Mouse (Mus musculus) neural tube, embryonic 15.5 days (tissue): Measurements from ENCODE around the gene Map3k7. TPM values are rescaled to one million over a fixed set of nuclear protein-coding genes. Genes with fewer than 3 reads are reported as not detected.

Experiments used
- ATAC-seq: fragments of 200-750 bp; cut with Nextera tagmentation; 2 replicates; pipeline ENCODE4 v1.8.0; 2017; ENCODE audit warnings: mild to moderate bottlenecking, moderate TSS enrichment, moderate library complexity; ENCODE audit not compliant: low FRiP score
- H3K27ac ChIP-seq: fragments of 300-500 bp; sonication (generic); replicated peaks from 2 replicates; pipeline ENCODE4 v1.5.1; 2015; ENCODE audit warnings: mild to moderate bottlenecking, inconsistent platforms
- H3K27me3 ChIP-seq: fragments of 300-500 bp; sonication (generic); replicated peaks from 2 replicates; pipeline ENCODE4 v1.6.1; 2015; ENCODE audit warnings: inconsistent platforms
- H3K36me3 ChIP-seq: fragments of 300-500 bp; sonication (generic); 2 replicates; pipeline ENCODE4 v1.6.1; 2015; ENCODE audit warnings: inconsistent platforms
- H3K4me1 ChIP-seq: fragments of 300-500 bp; sonication (generic); 2 replicates; pipeline ENCODE4 v1.6.1; 2015; ENCODE audit warnings: inconsistent platforms
- H3K4me2 ChIP-seq: fragments of 300-500 bp; sonication (generic); 2 replicates; pipeline ENCODE4 v1.6.1; 2015; ENCODE audit warnings: inconsistent platforms, mild to moderate bottlenecking, moderate library complexity
- H3K4me3 ChIP-seq: fragments of 300-500 bp; sonication (generic); replicated peaks from 2 replicates; pipeline ENCODE4 v1.5.1; 2015; ENCODE audit warnings: mild to moderate bottlenecking, inconsistent platforms
- H3K9ac ChIP-seq: fragments of 300-500 bp; sonication (generic); replicated peaks from 2 replicates; pipeline ENCODE4 v1.6.1; 2015; ENCODE audit warnings: mild to moderate bottlenecking, inconsistent platforms
- H3K9me3 ChIP-seq: fragments of 300-500 bp; sonication (generic); replicated peaks from 2 replicates; pipeline ENCODE4 v1.6.1; 2016; ENCODE audit warnings: inconsistent platforms
- WGBS: fragments of 180-500 bp; shearing (Covaris S2); methylation state at CpG from one replicate; pipeline ENCODE4 v1.1.7; 2015; ENCODE audit warnings: mixed read lengths; 5-methylcytosine and 5-hydroxymethylcytosine counted together
- polyA plus RNA-seq: library from polyadenylated mRNA; unstranded; fragments of >200 nt; fragmentation: Nextera tagmentation; extraction: Ambion mirVana; gene quantifications from 2 replicates; pipeline ENCODE4 v1.2.1, GENCODE M21; 2015

The Map3k7 gene
- polyA plus RNA-seq, 1 experiment from 2014 or later, result 21.6 TPM

DNA sequence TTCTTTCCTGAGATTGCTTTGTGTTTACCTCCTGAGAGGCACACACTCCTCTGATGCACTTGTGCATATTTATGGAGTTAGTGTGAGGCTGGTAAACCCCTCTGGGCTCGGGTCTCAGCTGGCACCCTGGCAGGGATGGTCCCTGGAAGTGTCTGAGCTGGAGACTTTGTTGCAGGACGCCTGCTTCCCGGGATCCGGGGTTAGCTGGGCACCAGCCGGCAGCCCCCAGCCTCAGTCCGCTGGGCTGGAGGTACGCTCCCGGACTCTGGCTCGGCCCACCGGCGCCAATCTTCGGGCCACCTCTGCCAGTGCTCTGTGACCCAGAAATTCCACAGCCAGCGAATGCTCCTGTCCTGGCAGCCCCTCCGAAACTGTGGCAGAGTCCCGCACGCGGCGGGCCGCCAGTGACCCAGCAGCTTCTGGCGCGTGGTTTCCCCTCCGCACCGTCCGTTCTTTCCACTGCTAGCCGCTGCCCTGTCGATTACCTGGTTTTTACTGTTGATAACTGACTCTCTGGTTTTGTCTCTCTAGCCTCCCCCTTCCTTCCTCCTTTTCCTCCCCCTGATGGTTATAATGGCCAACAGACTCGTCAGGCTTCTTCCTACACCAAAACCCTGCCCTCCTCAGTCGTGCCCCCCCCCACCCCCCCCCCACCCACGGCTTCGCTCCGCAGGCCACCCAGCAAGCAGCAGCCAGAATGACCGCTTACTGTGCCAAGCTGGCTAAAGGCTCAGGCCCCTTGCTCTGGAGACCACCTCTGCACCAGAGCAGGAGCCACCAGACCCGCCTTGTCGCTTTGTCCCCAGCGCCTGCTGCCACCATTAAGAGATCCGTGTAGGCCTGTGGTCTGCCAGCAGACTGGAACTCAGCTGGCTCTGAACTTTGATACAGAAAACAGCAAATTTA, 26.3 kb upstream of the Map3k7 start:
- WGBS, result under 1% methylated on average over 36 of the region's 36 CpGs
- peak overlapping the region; percentile 40 for H3K9ac ChIP-seq
- H3K36me3 ChIP-seq, result no peaks in the 10 kb centered on the region
- H3K4me2 ChIP-seq, result peak overlapping the region; percentile 86
- H3K9me3 ChIP-seq, result no peaks in the 10 kb centered on the region
- peak; percentile 76 for ATAC-seq
- H3K4me1 ChIP-seq, result peaks cover 18% of the 10 kb centered on the region
- H3K27ac ChIP-seq, result 0 out of 2 replicates have a peak overlapping the region, but pooled peaks have one; percentile 23
- peak overlapping the region; percentile 43 for H3K4me3 ChIP-seq
- H3K27me3 ChIP-seq, result no peaks in the 10 kb centered on the region

DNA sequence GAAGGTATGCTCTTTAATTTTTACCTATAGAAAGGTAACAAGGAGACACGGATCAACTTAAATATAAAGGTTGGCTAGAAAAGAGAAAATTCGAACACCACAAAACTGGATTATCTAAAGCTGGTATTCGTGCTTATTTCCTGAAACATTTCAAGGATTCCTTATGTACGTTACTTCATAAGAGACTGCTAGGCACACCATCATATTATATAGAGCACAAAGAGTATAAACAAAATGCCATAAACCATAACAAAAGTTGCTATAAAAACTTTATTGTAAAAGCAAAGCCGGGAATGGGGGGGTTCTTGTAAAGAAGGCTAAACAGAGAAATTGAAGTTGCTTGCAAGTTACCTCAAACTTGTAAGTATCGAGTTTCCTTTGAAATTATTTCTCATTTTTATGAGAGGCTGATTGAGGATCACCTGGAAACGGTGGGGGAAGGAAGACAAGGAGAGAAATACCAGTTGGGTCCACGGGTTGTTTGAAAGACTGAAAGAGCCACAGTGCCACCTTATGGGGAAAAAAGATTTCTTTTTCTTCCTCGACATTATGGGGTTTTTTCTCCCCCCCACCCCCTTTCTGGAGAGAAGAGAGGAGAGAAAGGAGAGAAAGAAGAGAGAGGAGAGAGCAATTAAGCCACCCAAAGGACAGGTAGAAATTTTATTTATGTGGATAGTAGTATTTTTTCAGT, 25.3 kb upstream of the Map3k7 start:
- Histone ChIP-seq H3K9me3 (no peaks in the 10 kb centered on the region), H3K27ac (no peak overlapping the region), H3K4me2 (peak overlapping the region; percentile 29; the same call in 1 of the 2 replicates), H3K27me3 (no peaks in the 10 kb centered on the region), H3K4me3 (no peak overlapping the region), H3K36me3 (no peaks in the 10 kb centered on the region), H3K4me1 (peaks cover 18% of the 10 kb centered on the region), H3K9ac (no peak overlapping the region)
- ATAC-seq, result no peak
- WGBS, result 28% methylated on average over 9 of the region's 9 CpGs

DNA sequence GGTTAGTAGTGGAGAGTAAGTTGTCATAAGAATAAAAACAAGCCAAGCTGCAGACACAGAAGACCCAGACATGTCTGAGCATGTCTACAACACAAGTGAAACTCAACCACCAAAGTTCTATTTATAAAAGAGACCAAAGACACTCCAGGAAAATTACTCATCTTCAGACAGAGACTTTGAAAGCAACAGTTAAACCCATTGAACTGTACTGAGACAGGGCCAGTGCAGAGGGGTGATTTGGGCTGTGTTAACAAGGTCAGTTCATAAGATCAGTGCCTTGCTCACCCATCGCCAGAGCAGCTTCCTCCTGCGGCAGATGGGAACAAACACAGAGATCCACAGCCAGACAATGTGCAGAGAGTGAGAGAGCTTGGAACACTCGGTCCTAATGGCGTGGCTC, 22.3 kb upstream of the Map3k7 start:
- Histone ChIP-seq H3K4me3 (no peak overlapping the region), H3K9ac (no peak overlapping the region), H3K27ac (no peak overlapping the region), H3K36me3 (no peaks in the 10 kb centered on the region), H3K4me1 (peaks cover 17% of the 10 kb centered on the region), H3K9me3 (no peaks in the 10 kb centered on the region), H3K4me2 (no peak overlapping the region), H3K27me3 (no peaks in the 10 kb centered on the region)
- ATAC-seq, result no peak
- WGBS, result 67% methylated on average over 4 of the region's 4 CpGs

DNA sequence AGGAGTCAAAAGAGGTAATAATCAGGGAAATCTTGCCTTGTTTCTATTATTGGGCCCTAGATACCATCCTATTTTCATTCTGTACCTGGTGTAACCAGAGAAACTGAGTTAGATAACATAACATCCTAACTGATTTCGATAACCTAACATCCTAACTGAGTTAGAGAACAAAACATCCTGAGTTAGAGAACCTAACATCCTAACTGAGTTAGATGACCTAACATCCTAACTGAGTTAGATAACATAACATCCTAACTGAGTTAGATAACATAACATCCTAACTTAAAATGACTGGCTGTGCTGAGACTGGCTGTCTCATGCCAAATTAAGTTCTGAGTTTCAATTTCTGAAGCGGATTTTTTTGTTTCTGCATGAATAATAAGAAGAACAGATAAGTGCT, 20.9 kb upstream of the Map3k7 start:
- ATAC-seq, result no peak
- no peak overlapping the region for H3K27ac ChIP-seq
- H3K27me3 ChIP-seq, result no peaks in the 10 kb centered on the region
- 86% methylated on average over 2 of the region's 2 CpGs for WGBS
- no peaks in the 10 kb centered on the region for H3K9me3 ChIP-seq
- no peaks in the 10 kb centered on the region for H3K36me3 ChIP-seq
- no peak overlapping the region for H3K4me2 ChIP-seq
- peaks cover 3% of the 10 kb centered on the region for H3K4me1 ChIP-seq
- H3K4me3 ChIP-seq, result no peak overlapping the region
- no peak overlapping the region for H3K9ac ChIP-seq

DNA sequence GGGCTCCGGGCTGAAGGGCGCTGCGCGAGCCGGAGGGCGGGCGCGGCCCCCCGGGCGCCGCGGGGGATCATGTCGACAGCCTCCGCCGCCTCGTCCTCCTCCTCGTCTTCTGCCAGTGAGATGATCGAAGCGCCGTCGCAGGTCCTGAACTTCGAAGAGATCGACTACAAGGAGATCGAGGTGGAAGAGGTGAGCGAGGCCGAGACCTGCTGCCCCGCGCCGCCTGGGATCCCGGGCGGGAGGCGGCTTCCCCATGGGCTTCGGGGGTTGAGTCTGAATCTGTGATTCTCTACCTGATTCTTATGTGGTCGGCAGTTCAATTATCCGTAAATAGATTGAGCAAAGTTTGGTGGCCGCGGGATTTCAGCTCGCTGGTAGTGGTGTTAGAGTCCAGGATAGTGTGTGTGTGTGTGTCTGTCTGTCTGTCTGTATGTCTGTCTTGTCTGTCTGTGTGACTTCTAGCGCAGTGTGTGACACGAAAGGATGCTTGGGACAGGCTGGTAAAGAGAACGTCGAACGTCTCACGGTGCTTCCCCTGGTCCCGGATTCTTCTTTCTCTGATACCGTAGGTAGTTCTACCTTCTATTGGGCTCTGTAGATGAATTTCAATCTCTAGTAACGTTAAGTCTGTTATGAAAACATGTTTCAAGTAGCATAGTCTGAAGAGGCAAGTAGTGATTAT, 438 bp downstream of the Map3k7 start:
- WGBS, result under 1% methylated on average over 47 of the region's 47 CpGs
- peak overlapping the region; percentile 99 for H3K27ac ChIP-seq

DNA sequence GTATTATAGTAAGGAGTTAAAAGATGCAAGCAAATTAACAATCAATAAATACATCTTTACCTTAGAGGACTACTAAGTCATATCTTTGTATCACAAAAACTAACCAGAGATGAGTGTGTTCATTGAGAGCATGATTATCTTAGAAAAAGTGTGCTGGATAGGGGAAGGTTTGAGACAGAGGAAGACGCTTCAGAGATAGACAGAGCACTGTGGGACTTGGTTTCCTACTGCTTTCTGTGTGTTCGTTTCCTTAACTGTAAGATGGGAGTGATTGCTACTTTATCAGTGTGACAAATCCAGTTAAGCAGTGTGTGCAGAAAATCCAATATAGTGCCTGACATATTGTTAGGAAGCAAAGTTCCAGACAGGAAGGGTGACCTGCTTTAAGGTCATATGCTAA, 1.3 kb downstream of the Map3k7 start:
- Histone ChIP-seq H3K4me3 (peak overlapping the region; percentile 87; the same call in 1 of the 2 replicates), H3K27me3 (no peaks in the 10 kb centered on the region), H3K9ac (no peak overlapping the region), H3K27ac (no peak overlapping the region), H3K4me2 (peak overlapping the region; percentile 86), H3K9me3 (no peaks in the 10 kb centered on the region), H3K4me1 (peaks cover 27% of the 10 kb centered on the region), H3K36me3 (no peaks in the 10 kb centered on the region)
- no peak for ATAC-seq
- WGBS, result 54% methylated on average over 2 of the region's 2 CpGs

More for the DNA sequence above, 438 bp downstream of the Map3k7 start:
- no peak for ATAC-seq
- peaks cover 27% of the 10 kb centered on the region for H3K4me1 ChIP-seq
- H3K4me2 ChIP-seq, result peak overlapping the region; percentile 86
- no peaks in the 10 kb centered on the region for H3K36me3 ChIP-seq
- peak overlapping the region; percentile 87 for H3K4me3 ChIP-seq
- no peaks in the 10 kb centered on the region for H3K27me3 ChIP-seq
- peak overlapping the region; percentile 84 for H3K9ac ChIP-seq
- H3K9me3 ChIP-seq, result no peaks in the 10 kb centered on the region

DNA sequence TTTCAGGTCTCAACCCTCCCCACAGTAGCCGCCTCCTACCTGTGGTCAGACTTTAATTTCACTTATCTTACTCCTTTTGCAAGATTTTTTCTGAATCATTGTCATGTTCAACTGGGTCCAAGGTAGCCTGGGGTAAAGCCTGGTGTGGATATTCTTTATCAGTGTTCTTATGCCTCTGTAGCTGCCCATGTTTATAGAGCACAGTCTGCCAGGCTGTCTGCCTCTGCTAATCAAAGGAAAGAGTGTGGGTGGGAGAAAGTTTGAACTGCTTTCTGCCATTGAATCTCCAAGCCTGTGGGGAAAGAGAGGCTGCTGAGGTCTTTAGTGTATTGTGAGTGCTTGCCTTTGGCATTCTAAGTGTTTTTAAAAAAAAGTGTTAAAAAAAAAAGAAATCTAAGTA, 7.5 kb downstream of the Map3k7 start:
- WGBS, result 97% methylated on average over 1 of the region's 1 CpGs
- Histone ChIP-seq H3K9me3 (no peaks in the 10 kb centered on the region), H3K36me3 (0 out of 2 replicates have a peak, but pooled peaks cover 2% of the 10 kb centered on the region)

DNA sequence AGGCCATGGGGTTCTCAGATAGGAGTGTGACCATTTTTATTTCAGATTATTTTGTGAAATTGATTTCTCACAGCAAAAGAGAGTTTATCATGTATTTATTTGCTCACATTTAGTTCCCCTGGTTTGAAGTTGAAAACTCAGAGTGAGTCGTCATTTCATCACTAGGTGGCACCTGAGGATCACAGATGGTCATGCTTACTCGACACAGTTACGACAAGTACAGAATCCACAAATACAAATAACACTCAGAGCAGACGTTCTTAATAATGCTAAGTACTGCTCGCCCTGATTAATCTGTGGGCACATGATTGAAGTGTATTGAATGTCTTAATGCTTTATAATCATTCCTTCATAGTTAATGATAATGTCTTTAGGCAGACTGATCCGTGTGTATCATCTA, 8.3 kb downstream of the Map3k7 start:
- Histone ChIP-seq H3K27ac (no peak overlapping the region), H3K4me3 (no peak overlapping the region), H3K36me3 (peaks cover 9% of the 10 kb centered on the region), H3K9ac (no peak overlapping the region), H3K4me1 (0 out of 2 replicates have a peak, but pooled peaks cover 2% of the 10 kb centered on the region), H3K4me2 (no peak overlapping the region), H3K9me3 (no peaks in the 10 kb centered on the region), H3K27me3 (no peaks in the 10 kb centered on the region)
- 64% methylated on average over 6 of the region's 6 CpGs for WGBS
- no peak for ATAC-seq

More for the DNA sequence above, 7.5 kb downstream of the Map3k7 start:
- H3K27ac ChIP-seq, result no peak overlapping the region
- no peaks in the 10 kb centered on the region for H3K27me3 ChIP-seq
- H3K4me3 ChIP-seq, result no peak overlapping the region
- H3K9ac ChIP-seq, result no peak overlapping the region
- H3K4me1 ChIP-seq, result peaks cover 3% of the 10 kb centered on the region; the same call in 1 of the 2 replicates
- ATAC-seq, result no peak
- no peak overlapping the region for H3K4me2 ChIP-seq

DNA sequence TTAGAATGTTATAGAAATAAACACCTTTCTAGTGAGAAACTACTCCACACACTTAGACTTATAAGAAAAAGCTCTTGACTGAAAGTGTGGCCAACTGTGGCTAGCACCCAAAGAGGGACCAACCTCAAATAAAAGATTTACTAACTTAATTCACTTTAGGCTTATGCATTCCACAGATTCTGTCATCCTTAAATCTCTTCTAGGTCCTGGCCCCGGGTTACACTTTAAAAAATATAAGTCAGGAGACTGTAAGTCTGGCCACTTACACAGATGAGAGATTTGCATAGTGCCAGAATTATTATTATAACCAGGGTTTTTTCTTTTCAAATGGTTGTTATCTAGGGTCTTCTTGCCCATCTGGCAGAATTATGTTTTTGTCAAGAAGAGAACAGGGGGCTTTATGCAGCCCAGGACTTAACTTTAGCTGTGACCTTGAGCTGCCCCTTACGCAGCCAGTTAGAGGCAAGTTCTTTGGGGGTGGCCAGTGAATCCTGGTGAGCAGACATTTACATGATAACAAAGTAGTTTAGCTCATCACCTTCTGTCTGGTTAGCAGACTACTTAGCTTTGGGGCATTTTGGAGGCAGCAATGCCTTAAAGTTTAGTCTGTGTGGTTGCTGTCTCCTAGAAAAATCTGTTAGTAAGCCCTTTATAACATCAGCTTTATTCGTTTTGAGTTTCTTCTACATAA, 11.5 kb downstream of the Map3k7 start:
- H3K9me3 ChIP-seq, result no peaks in the 10 kb centered on the region
- H3K4me1 ChIP-seq, result no peaks in the 10 kb centered on the region
- 74% methylated on average over 3 of the region's 3 CpGs for WGBS
- no peak overlapping the region for H3K4me2 ChIP-seq
- no peak for ATAC-seq
- H3K36me3 ChIP-seq, result peaks cover 29% of the 10 kb centered on the region
- no peak overlapping the region for H3K27ac ChIP-seq
- no peak overlapping the region for H3K9ac ChIP-seq
- H3K27me3 ChIP-seq, result no peaks in the 10 kb centered on the region
- H3K4me3 ChIP-seq, result no peak overlapping the region

DNA sequence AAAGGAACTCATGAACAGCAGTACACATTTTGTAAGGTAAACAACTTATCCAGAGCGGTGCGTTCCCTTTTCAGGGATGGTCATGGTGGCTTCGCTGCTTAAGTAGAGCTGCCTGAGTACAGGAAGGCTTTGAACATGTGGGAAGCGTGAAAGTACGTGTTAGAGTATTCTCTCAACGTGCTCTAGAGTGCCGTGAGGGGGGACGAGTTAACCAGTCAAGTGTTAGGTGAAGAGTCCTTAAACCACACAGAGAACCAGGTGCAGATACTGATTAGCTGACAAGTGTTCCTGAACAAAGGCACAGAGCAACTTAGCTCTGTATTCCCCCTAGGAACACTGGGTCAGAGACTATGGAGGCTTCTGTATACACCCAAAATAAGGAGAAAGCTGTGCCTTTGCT, 18.0 kb downstream of the Map3k7 start:
- Histone ChIP-seq H3K4me3 (no peak overlapping the region), H3K27me3 (no peaks in the 10 kb centered on the region), H3K36me3 (peaks cover 52% of the 10 kb centered on the region), H3K9ac (no peak overlapping the region), H3K4me1 (no peaks in the 10 kb centered on the region), H3K27ac (no peak overlapping the region), H3K4me2 (no peak overlapping the region), H3K9me3 (no peaks in the 10 kb centered on the region)
- WGBS, result 95% methylated on average over 8 of the region's 8 CpGs
- no peak for ATAC-seq

DNA sequence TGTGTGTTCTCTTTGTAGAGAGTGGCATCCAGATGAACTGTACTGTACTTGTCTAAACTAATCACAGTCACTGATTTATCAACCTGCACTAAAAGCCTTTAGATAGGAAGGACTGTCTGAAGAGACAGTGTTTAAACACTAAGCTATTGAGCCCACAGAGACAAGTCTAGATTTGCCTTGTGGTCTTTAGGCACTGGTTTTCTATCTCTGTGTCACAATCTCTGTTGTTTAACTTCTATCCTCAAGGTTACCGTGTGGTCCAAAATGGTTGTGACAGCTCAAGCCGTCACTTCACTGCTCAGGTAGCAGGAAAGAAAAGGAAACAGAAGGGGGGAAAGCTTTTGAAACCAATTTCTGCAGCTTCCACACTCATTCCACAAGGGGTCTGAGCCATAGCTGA, 29.5 kb downstream of the Map3k7 start:
- H3K4me3 ChIP-seq, result no peak overlapping the region
- no peak for ATAC-seq
- peaks cover 51% of the 10 kb centered on the region for H3K36me3 ChIP-seq

More for the DNA sequence above, 29.5 kb downstream of the Map3k7 start:
- Histone ChIP-seq H3K27ac (no peak overlapping the region), H3K4me1 (no peaks in the 10 kb centered on the region), H3K4me2 (no peak overlapping the region), H3K9me3 (no peaks in the 10 kb centered on the region), H3K9ac (no peak overlapping the region), H3K27me3 (no peaks in the 10 kb centered on the region)
- WGBS, result 93% methylated on average over 2 of the region's 2 CpGs
